Mouse (Mus musculus): ENCODE data around the gene Bpgm. TPM values are rescaled to one million over a fixed set of nuclear protein-coding genes. Genes with fewer than 3 reads are reported as not detected.

The Bpgm gene
- polyA plus RNA-seq, 1 experiment from 2014 or later, result 194 TPM

- Histone ChIP-seq H3K27me3 (no peaks in the 10 kb centered on the region), H3K9ac (no peak overlapping the region), H3K36me3 (replicated peaks) (no peaks in the 10 kb centered on the region), H3K4me2 (no peak overlapping the region), H3K27ac (replicated peaks) (no peak overlapping the region), H3K4me3 (replicated peaks) (no peak overlapping the region), H3K4me1 (replicated peaks) (peaks cover 59% of the 10 kb centered on the region), H3K9me3 (replicated peaks) (no peaks in the 10 kb centered on the region)
- ATAC-seq (ENCODE audit: insufficient read depth), result no peak
Measured at GRCm38 (mm10) chr6:34512741-34513140, 36.7 kb downstream of the Bpgm start.

GRCm38 (mm10) chr6:34514655-34515054 lies 38.6 kb downstream of the Bpgm start:
- Histone ChIP-seq H3K4me3 (replicated peaks) (no peak overlapping the region), H3K27ac (replicated peaks) (no peak overlapping the region), H3K9me3 (replicated peaks) (no peaks in the 10 kb centered on the region), H3K4me1 (replicated peaks) (peaks cover 62% of the 10 kb centered on the region), H3K27me3 (no peaks in the 10 kb centered on the region), H3K4me2 (no peak overlapping the region), H3K36me3 (replicated peaks) (no peaks in the 10 kb centered on the region), H3K9ac (no peak overlapping the region)
- WGBS (ENCODE audit: insufficient replicate concordance), result 55% methylated on average over 5 of the region's 5 CpGs
- no peak for ATAC-seq (ENCODE audit: insufficient read depth)

GRCm38 (mm10) chr6:34515098-34515782 lies 39.2 kb downstream of the Bpgm start:
- no peaks in the 10 kb centered on the region for H3K9me3 ChIP-seq (replicated peaks)
- H3K27ac ChIP-seq (replicated peaks), result no peak overlapping the region
- WGBS (ENCODE audit: insufficient replicate concordance), result 53% methylated on average over 10 of the region's 10 CpGs
- no peak for ATAC-seq (ENCODE audit: insufficient read depth)
- H3K36me3 ChIP-seq (replicated peaks), result no peaks in the 10 kb centered on the region
- no peaks in the 10 kb centered on the region for H3K27me3 ChIP-seq
- H3K4me1 ChIP-seq (replicated peaks), result peaks cover 61% of the 10 kb centered on the region
- H3K4me3 ChIP-seq (replicated peaks), result no peak overlapping the region
- H3K9ac ChIP-seq, result no peak overlapping the region
- no peak overlapping the region for H3K4me2 ChIP-seq

- Histone ChIP-seq H3K27ac (replicated peaks) (no peak overlapping the region), H3K9ac (no peak overlapping the region), H3K36me3 (replicated peaks) (no peaks in the 10 kb centered on the region), H3K4me3 (replicated peaks) (no peak overlapping the region), H3K4me2 (no peak overlapping the region), H3K27me3 (no peaks in the 10 kb centered on the region), H3K4me1 (replicated peaks) (peaks cover 58% of the 10 kb centered on the region), H3K9me3 (replicated peaks) (no peaks in the 10 kb centered on the region)
- WGBS (ENCODE audit: insufficient replicate concordance), result 15% methylated on average over 1 of the region's 1 CpGs
- no peak for ATAC-seq (ENCODE audit: insufficient read depth)
Measured at GRCm38 (mm10) chr6:34515783-34516099, 39.7 kb downstream of the Bpgm start.

DNA sequence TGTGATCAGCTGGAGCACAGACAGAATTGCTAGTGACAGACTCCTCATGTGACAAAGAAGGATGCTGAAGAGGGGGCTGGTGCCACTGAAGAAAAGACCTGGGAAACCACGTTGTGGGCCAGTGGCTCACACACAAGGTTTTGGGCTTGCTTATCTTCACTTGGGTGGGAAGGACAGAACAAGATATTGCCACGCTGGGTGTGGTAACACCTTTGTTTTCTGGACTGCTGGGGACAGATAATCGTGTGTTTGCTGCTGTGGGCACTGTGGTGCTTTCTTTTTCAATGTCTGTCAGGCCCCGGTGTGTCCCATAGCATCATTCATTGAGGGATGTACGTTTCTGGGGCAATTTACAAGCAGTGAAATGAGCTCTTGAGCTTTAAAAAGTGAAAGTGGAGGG lies 41.7 kb downstream of the Bpgm start:
- no peaks in the 10 kb centered on the region for H3K9me3 ChIP-seq (replicated peaks)
- WGBS (ENCODE audit: insufficient replicate concordance), result 19% methylated on average over 5 of the region's 5 CpGs
- H3K4me3 ChIP-seq (replicated peaks), result 0 out of 2 replicates have a peak overlapping the region, but pooled peaks have one; percentile 12
- no peak overlapping the region for H3K9ac ChIP-seq
- H3K4me2 ChIP-seq, result peak overlapping the region; percentile 56
- H3K27ac ChIP-seq (replicated peaks), result peak overlapping the region; percentile 77
- peak; percentile 86 for ATAC-seq (ENCODE audit: insufficient read depth)
- H3K27me3 ChIP-seq, result no peaks in the 10 kb centered on the region
- no peaks in the 10 kb centered on the region for H3K36me3 ChIP-seq (replicated peaks)
- H3K4me1 ChIP-seq (replicated peaks), result peaks cover 44% of the 10 kb centered on the region

DNA sequence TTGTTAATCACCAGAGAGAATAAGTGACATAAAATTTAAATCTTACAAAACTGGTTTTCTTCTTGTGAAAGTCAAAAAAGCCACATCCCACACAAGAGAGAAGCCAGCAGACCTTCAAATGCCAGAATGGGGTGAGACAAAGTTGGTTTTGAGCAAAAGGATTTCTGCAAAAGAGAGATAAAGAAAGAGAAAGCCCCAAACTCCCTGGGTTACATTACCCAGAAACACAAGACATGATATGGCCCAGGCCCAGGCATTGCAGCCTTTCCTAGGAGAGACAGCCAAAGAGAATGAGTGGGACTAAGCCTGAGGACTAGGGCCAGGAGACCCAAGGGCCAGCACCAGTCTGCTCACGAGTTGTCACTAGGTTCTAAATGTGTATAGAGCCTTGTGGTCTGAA lies 43.1 kb downstream of the Bpgm start:
- H3K9me3 ChIP-seq (replicated peaks), result no peaks in the 10 kb centered on the region
- H3K4me1 ChIP-seq (replicated peaks), result peaks cover 44% of the 10 kb centered on the region
- peak; percentile 57 for ATAC-seq (ENCODE audit: insufficient read depth)
- H3K4me2 ChIP-seq, result peak overlapping the region; percentile 29; the same call in 1 of the 2 replicates
- WGBS (ENCODE audit: insufficient replicate concordance), result 31% methylated on average over 1 of the region's 1 CpGs
- H3K9ac ChIP-seq, result 0 out of 2 replicates have a peak overlapping the region, but pooled peaks have one; percentile 15
- H3K36me3 ChIP-seq (replicated peaks), result no peaks in the 10 kb centered on the region
- no peak overlapping the region for H3K4me3 ChIP-seq (replicated peaks)
- H3K27ac ChIP-seq (replicated peaks), result peak overlapping the region; percentile 77
- H3K27me3 ChIP-seq, result no peaks in the 10 kb centered on the region

GRCm38 (mm10) chr6:34520491-34520890 lies 44.5 kb downstream of the Bpgm start:
- WGBS (ENCODE audit: insufficient replicate concordance), result 89% methylated on average over 2 of the region's 2 CpGs
- Histone ChIP-seq H3K4me1 (replicated peaks) (peaks cover 51% of the 10 kb centered on the region), H3K27me3 (no peaks in the 10 kb centered on the region), H3K4me2 (no peak overlapping the region), H3K4me3 (replicated peaks) (no peak overlapping the region), H3K27ac (replicated peaks) (no peak overlapping the region), H3K9ac (no peak overlapping the region), H3K36me3 (replicated peaks) (no peaks in the 10 kb centered on the region), H3K9me3 (replicated peaks) (no peaks in the 10 kb centered on the region)
- no peak for ATAC-seq (ENCODE audit: insufficient read depth)

- no peaks in the 10 kb centered on the region for H3K9me3 ChIP-seq (replicated peaks)
- no peak overlapping the region for H3K4me3 ChIP-seq (replicated peaks)
- peaks cover 54% of the 10 kb centered on the region for H3K4me1 ChIP-seq (replicated peaks)
- 61% methylated on average over 6 of the region's 6 CpGs for WGBS (ENCODE audit: insufficient replicate concordance)
- H3K27me3 ChIP-seq, result no peaks in the 10 kb centered on the region
- no peak overlapping the region for H3K9ac ChIP-seq
- H3K27ac ChIP-seq (replicated peaks), result no peak overlapping the region
- no peak overlapping the region for H3K4me2 ChIP-seq
- no peaks in the 10 kb centered on the region for H3K36me3 ChIP-seq (replicated peaks)
- ATAC-seq (ENCODE audit: insufficient read depth), result no peak
Measured at GRCm38 (mm10) chr6:34520912-34521311, 44.9 kb downstream of the Bpgm start.

DNA sequence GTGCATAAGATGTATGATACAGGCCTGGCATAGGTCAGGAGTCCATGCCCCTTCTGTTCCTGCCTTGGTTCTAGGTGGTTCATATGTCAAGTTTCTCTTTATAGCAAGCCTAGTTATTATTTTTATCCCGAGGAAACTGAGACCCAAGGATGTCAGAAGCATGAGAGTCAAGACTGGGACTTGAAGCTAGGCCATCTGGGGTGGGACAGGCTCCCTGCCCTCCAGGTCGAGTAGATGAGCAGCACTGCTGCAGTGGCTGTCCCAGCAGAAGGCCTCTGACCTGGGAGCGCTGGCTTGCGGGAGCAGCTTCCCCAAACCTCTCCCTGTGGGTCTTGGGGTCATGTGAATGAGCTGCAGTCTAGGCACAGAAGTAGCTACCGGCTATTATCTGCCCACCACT lies 47.5 kb downstream of the Bpgm start:
- ATAC-seq (ENCODE audit: insufficient read depth), result no peak
- H3K4me1 ChIP-seq (replicated peaks), result peaks cover 60% of the 10 kb centered on the region
- no peak overlapping the region for H3K4me2 ChIP-seq
- no peak overlapping the region for H3K27ac ChIP-seq (replicated peaks)
- H3K36me3 ChIP-seq (replicated peaks), result no peaks in the 10 kb centered on the region
- no peaks in the 10 kb centered on the region for H3K9me3 ChIP-seq (replicated peaks)
- H3K27me3 ChIP-seq, result no peaks in the 10 kb centered on the region
- H3K4me3 ChIP-seq (replicated peaks), result no peak overlapping the region
- no peak overlapping the region for H3K9ac ChIP-seq
- WGBS (ENCODE audit: insufficient replicate concordance), result 63% methylated on average over 5 of the region's 5 CpGs

DNA sequence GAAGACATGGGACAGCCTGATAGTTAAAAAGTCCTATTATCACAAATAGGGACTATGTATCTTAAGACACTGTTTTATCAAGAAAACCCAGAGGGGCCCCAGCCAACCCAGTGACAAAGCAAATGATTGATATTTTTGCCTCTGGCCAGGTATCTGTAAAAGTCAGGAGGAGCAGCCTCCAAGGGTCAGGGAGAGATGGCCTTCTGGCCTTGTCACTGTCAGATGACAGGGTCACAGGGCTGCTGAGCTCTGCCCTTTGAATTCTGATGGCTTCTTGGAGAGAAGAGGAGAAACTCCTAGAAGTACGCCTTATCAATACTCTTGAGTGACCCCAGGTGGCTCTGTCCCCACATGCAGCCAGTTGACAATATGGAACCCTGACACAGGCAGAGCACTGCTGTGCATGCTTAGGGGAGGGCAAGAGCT lies 49.5 kb downstream of the Bpgm start:
- peak overlapping the region; percentile 4 for H3K4me2 ChIP-seq
- H3K27me3 ChIP-seq, result no peaks in the 10 kb centered on the region
- H3K4me3 ChIP-seq (replicated peaks), result no peak overlapping the region
- no peak overlapping the region for H3K9ac ChIP-seq
- no peaks in the 10 kb centered on the region for H3K36me3 ChIP-seq (replicated peaks)
- 55% methylated on average over 1 of the region's 1 CpGs for WGBS (ENCODE audit: insufficient replicate concordance)
- H3K4me1 ChIP-seq (replicated peaks), result peaks cover 47% of the 10 kb centered on the region
- H3K9me3 ChIP-seq (replicated peaks), result no peaks in the 10 kb centered on the region
- H3K27ac ChIP-seq (replicated peaks), result no peak overlapping the region
- peak; percentile 53 for ATAC-seq (ENCODE audit: insufficient read depth)

DNA sequence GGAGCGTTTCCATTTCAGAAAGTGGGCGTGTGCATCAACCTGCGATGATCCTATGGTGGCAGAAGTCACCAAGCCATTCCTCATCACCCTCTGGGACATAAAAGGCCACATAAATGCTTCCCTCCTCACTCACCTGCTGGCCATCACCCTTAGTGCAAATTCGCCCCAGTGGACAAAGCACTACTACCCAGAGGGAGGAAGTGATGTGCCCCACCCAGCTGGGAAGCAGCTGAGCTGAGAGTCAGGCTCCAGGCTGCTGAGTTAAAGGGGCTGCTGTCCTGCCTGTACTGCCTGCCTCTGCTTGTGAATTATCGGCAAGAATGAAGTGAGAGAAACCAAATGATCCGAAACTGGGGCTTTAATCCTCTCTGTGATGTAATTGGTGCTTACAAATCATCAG lies 49.9 kb downstream of the Bpgm start:
- no peak overlapping the region; the same call in 1 of the 2 replicates for H3K27ac ChIP-seq (replicated peaks)
- H3K9ac ChIP-seq, result no peak overlapping the region; the same call in 1 of the 2 replicates
- no peaks in the 10 kb centered on the region for H3K9me3 ChIP-seq (replicated peaks)
- no peak overlapping the region for H3K4me3 ChIP-seq (replicated peaks)
- H3K27me3 ChIP-seq, result no peaks in the 10 kb centered on the region
- H3K36me3 ChIP-seq (replicated peaks), result no peaks in the 10 kb centered on the region
- 0 out of 2 replicates have a peak overlapping the region, but pooled peaks have one; percentile 4 for H3K4me2 ChIP-seq
- peaks cover 47% of the 10 kb centered on the region for H3K4me1 ChIP-seq (replicated peaks)
- 44% methylated on average over 6 of the region's 6 CpGs for WGBS (ENCODE audit: insufficient replicate concordance)
- ATAC-seq (ENCODE audit: insufficient read depth), result peak; percentile 56

DNA sequence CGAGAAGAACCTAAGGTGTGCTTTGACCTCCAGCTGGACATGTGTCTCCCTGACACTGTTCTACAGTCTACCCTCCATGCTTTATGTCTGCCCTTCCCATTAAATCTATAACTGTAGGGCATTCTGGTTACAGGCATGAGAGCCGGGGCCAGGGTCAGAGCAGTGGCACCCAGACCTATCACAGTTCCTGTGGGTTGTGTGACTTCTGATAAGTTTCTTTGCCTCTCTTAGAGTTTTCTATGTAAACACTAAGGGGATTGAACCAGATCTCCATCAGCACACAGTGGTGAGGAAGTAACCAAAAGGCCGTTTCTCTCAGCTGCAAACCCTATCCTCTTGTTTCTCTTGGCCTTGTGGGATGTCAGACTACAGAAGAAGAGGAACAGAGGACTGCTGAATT lies 50.4 kb downstream of the Bpgm start:
- Histone ChIP-seq H3K27ac (replicated peaks) (no peak overlapping the region), H3K4me3 (replicated peaks) (no peak overlapping the region), H3K4me2 (no peak overlapping the region), H3K27me3 (no peaks in the 10 kb centered on the region), H3K9ac (no peak overlapping the region; the same call in 1 of the 2 replicates), H3K9me3 (replicated peaks) (no peaks in the 10 kb centered on the region), H3K4me1 (replicated peaks) (peaks cover 47% of the 10 kb centered on the region), H3K36me3 (replicated peaks) (no peaks in the 10 kb centered on the region)
- 35% methylated on average over 3 of the region's 3 CpGs for WGBS (ENCODE audit: insufficient replicate concordance)
- peak; percentile 43 for ATAC-seq (ENCODE audit: insufficient read depth)

Measured in liver, embryonic 15.5 days (tissue).